ENCODE assay signal across 9 mouse cellular contexts in the genomic region with DNA sequence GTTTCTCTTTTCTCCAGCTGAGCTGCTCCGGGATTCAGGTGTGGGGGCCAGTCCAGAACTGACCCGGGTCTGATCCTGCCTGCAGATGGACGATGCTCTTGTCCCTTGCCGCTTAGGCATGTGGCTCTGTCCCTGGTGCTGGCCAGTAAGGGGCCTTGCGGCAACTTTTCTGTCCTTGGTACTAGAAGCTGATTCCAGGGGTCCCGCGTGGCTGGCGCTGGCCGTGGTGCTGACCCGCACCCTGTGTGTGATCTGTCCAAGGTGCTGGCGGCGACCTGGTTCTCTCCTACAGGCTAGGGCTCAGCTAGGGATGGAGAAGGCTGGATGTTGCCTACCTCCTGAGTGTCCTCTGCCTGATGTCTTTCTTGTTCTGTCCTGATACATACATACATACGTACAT. TPM values are rescaled to one million over a fixed set of nuclear protein-coding genes. Genes with fewer than 3 reads are reported as not detected.
DNase-seq lines count a peak whose midpoint lies in the region; ATAC-seq and TF ChIP-seq lines count a peak whose summit lies in the region.
"Had no signal": no experiment of that assay in that cellular context is flagged by ENCODE, and none has a peak within 500 bp of the region (broad histone marks: within the 10 kb centered on the region; RNA-seq: fewer than 3 reads in every experiment).

No protein-coding gene starts in this region.

- no peak for TF ChIP-seq CTCF in thymus, adult 2 months (IDR thresholded peaks at IDR 0.05; ENCODE audit: borderline replicate concordance, control insufficient read depth, extremely low read depth, insufficient read depth, low read length, poor library complexity)

- no peaks in the 10 kb centered on the region for H3K9me3 ChIP-seq in limb, embryonic 10.5 days (replicated peaks)
- H3K9me3 ChIP-seq in stomach, embryonic 14.5 days (ENCODE audit: control insufficient read depth, low read depth, low read length), result no peaks in the 10 kb centered on the region
- no peaks in the 10 kb centered on the region for H3K9me3 ChIP-seq in forebrain, embryonic 12.5 days

- H3K9ac ChIP-seq in stomach, embryonic 14.5 days (replicated peaks; ENCODE audit: low read depth, low read length), result no peak overlapping the region
- H3K9ac ChIP-seq in forebrain, embryonic 12.5 days, result no peak overlapping the region

- no peak overlapping the region for H3K4me3 ChIP-seq in thymus, adult 2 months (ENCODE audit: control insufficient read depth, insufficient read depth, low read length)
- H3K4me3 ChIP-seq in limb, embryonic 10.5 days, result 0 out of 2 replicates have a peak overlapping the region, but pooled peaks have one; percentile 12
- no peak overlapping the region for H3K4me3 ChIP-seq in stomach, embryonic 14.5 days (ENCODE audit: low read depth, low read length)
- no peak overlapping the region for H3K4me3 ChIP-seq in forebrain, embryonic 12.5 days (replicated peaks)

- peak; percentile 11; the same call in 1 of the 2 replicates for ATAC-seq in stomach, embryonic 14.5 days (ENCODE audit: insufficient number of reproducible peaks, insufficient read depth, low FRiP score, low read depth)
- ATAC-seq in forebrain, embryonic 12.5 days (ENCODE audit: low FRiP score), result no peak

- no peak overlapping the region for H3K4me2 ChIP-seq in stomach, embryonic 14.5 days (replicated peaks; ENCODE audit: low read depth, low read length)
- H3K4me2 ChIP-seq in forebrain, embryonic 12.5 days, result no peak overlapping the region

- H3K4me1 ChIP-seq in thymus, adult 2 months (replicated peaks; ENCODE audit: control insufficient read depth, insufficient read depth, low read length), result no peaks in the 10 kb centered on the region
- H3K4me1 ChIP-seq in limb, embryonic 10.5 days, result no peaks in the 10 kb centered on the region
- H3K4me1 ChIP-seq in stomach, embryonic 14.5 days (ENCODE audit: control insufficient read depth, insufficient read depth, low read length), result no peaks in the 10 kb centered on the region
- no peaks in the 10 kb centered on the region for H3K4me1 ChIP-seq in forebrain, embryonic 12.5 days

- H3K27ac ChIP-seq in thymus, adult 2 months (ENCODE audit: control insufficient read depth, insufficient read depth, low read length), result no peak overlapping the region
- H3K27ac ChIP-seq in limb, embryonic 10.5 days, result no peak overlapping the region
- no peak overlapping the region for H3K27ac ChIP-seq in stomach, embryonic 14.5 days (ENCODE audit: low read length)
- no peak overlapping the region for H3K27ac ChIP-seq in forebrain, embryonic 12.5 days
- H3K27ac ChIP-seq: macrophage had no signal

- WGBS in thymus, adult 2 months, result 61% methylated on average over 13 of the region's 13 CpGs
- 20% methylated on average over 13 of the region's 13 CpGs for WGBS in limb, embryonic 10.5 days
- WGBS in stomach, embryonic 14.5 days, result 15% methylated on average over 13 of the region's 13 CpGs
- 30% methylated on average over 13 of the region's 13 CpGs for WGBS in forebrain, embryonic 12.5 days

- DNase-seq in cerebellum, adult 11-12 months, result peak; percentile 7
- no peak for DNase-seq in cerebellum, adult 8-10 months
- peak; percentile 37 for DNase-seq in thymus, adult 2 months
- no peak for DNase-seq in thymus, adult 18-20 months
- DNase-seq in limb, embryonic 10.5 days (ENCODE audit: low spot score), result peak; percentile 96
- no peak for DNase-seq in spleen, postnatal 36 days (ENCODE audit: low spot score in 2 of 2)

- TF ChIP-seq POLR2A in thymus, adult 2 months (IDR thresholded peaks at IDR 0.05; ENCODE audit: control insufficient read depth, extremely low read depth, insufficient read depth, low read length, poor library complexity), result no peak

- no peaks in the 10 kb centered on the region for H3K27me3 ChIP-seq in thymus, adult 2 months (ENCODE audit: control insufficient read depth, insufficient read depth, low read length)
- H3K27me3 ChIP-seq in limb, embryonic 10.5 days (ENCODE audit: low read depth, poor library complexity, severe bottlenecking), result no peaks in the 10 kb centered on the region
- no peaks in the 10 kb centered on the region for H3K27me3 ChIP-seq in stomach, embryonic 14.5 days (ENCODE audit: control insufficient read depth, insufficient read depth, low read length)
- no peaks in the 10 kb centered on the region for H3K27me3 ChIP-seq in forebrain, embryonic 12.5 days

- no peaks in the 10 kb centered on the region for H3K36me3 ChIP-seq in thymus, adult 2 months (ENCODE audit: control insufficient read depth, insufficient read depth, low read length)
- H3K36me3 ChIP-seq in limb, embryonic 10.5 days, result peaks cover 67% of the 10 kb centered on the region
- H3K36me3 ChIP-seq in stomach, embryonic 14.5 days (ENCODE audit: control insufficient read depth, insufficient read depth, low read length), result peaks cover 24% of the 10 kb centered on the region
- peaks cover 74% of the 10 kb centered on the region for H3K36me3 ChIP-seq in forebrain, embryonic 12.5 days (replicated peaks)

RNA-seq across cellular contexts. Expression of a gene that starts 3.8 kb away (rescaled TPM):
- 2.7 and 3.0 TPM in 2 replicates for polyA plus RNA-seq in thymus, adult 2 months (2012; rRNA removed)
- 0.24 and 0.31 TPM in 2 replicates for polyA plus RNA-seq in limb, embryonic 10.5 days (2016; fragmentation: Nextera tagmentation; extraction: Ambion mirVana)
- 0.32 and 0.35 TPM in 2 replicates for polyA plus RNA-seq in stomach, embryonic 14.5 days (2014; fragmentation: Nextera tagmentation; extraction: Ambion mirVana)
- 0.51 and 0.61 TPM in 2 replicates for polyA plus RNA-seq in forebrain, embryonic 12.5 days (2016; fragmentation: Nextera tagmentation; extraction: Ambion mirVana)

RNA-seq across cellular contexts. Expression of a gene that starts 9.9 kb away (rescaled TPM):
- polyA plus RNA-seq in thymus, adult 2 months (2012; rRNA removed), result 31.9 and 32.2 TPM in 2 replicates
- 18.9 and 19.0 TPM in 2 replicates for polyA plus RNA-seq in limb, embryonic 10.5 days (2016; fragmentation: Nextera tagmentation; extraction: Ambion mirVana)
- polyA plus RNA-seq in stomach, embryonic 14.5 days (2014; fragmentation: Nextera tagmentation; extraction: Ambion mirVana), result 16.9 and 17.3 TPM in 2 replicates
- polyA plus RNA-seq in forebrain, embryonic 12.5 days (2016; fragmentation: Nextera tagmentation; extraction: Ambion mirVana), result 17.9 and 23.4 TPM in 2 replicates

RNA-seq across cellular contexts. Expression of a gene that starts 10.0 kb away (rescaled TPM):
- polyA plus RNA-seq in thymus, adult 2 months (2012; rRNA removed), result 107 and 108 TPM in 2 replicates
- polyA plus RNA-seq in limb, embryonic 10.5 days (2016; fragmentation: Nextera tagmentation; extraction: Ambion mirVana), result 106 and 107 TPM in 2 replicates
- 67.7 and 70.1 TPM in 2 replicates for polyA plus RNA-seq in stomach, embryonic 14.5 days (2014; fragmentation: Nextera tagmentation; extraction: Ambion mirVana)
- 92.2 and 94.1 TPM in 2 replicates for polyA plus RNA-seq in forebrain, embryonic 12.5 days (2016; fragmentation: Nextera tagmentation; extraction: Ambion mirVana)

RNA-seq across cellular contexts. Expression of a gene that starts 12.1 kb away (rescaled TPM):
- polyA plus RNA-seq in thymus, adult 2 months (2012; rRNA removed), result 152 and 184 TPM in 2 replicates
- 3.8 and 4.7 TPM in 2 replicates for polyA plus RNA-seq in limb, embryonic 10.5 days (2016; fragmentation: Nextera tagmentation; extraction: Ambion mirVana)
- 6.3 and 6.6 TPM in 2 replicates for polyA plus RNA-seq in stomach, embryonic 14.5 days (2014; fragmentation: Nextera tagmentation; extraction: Ambion mirVana)
- polyA plus RNA-seq in forebrain, embryonic 12.5 days (2016; fragmentation: Nextera tagmentation; extraction: Ambion mirVana), result 6.1 and 9.2 TPM in 2 replicates

RNA-seq across cellular contexts. Expression of a gene that starts 19.8 kb away (rescaled TPM):
- 30.7 and 43.4 TPM in 2 replicates for polyA plus RNA-seq in thymus, adult 2 months (2012; rRNA removed)
- polyA plus RNA-seq in limb, embryonic 10.5 days (2016; fragmentation: Nextera tagmentation; extraction: Ambion mirVana), result 39.2 and 48.9 TPM in 2 replicates
- 91.5 and 96.7 TPM in 2 replicates for polyA plus RNA-seq in stomach, embryonic 14.5 days (2014; fragmentation: Nextera tagmentation; extraction: Ambion mirVana)
- polyA plus RNA-seq in forebrain, embryonic 12.5 days (2016; fragmentation: Nextera tagmentation; extraction: Ambion mirVana), result 22.9 and 24.3 TPM in 2 replicates

Comparison
In these comparisons a context has a peak if more than half of its experiments do, and no peak if none do; other contexts are left out.
1. DNase-seq: peak in cerebellum, adult 11-12 months (single experiment), thymus, adult 2 months (single experiment) and limb, embryonic 10.5 days (single experiment); none in cerebellum, adult 8-10 months (single experiment), thymus, adult 18-20 months (0 of 2) and spleen, postnatal 36 days (0 of 2).